Mouse (Mus musculus): ENCODE data around the gene Cubn. TPM values are rescaled to one million over a fixed set of nuclear protein-coding genes. Genes with fewer than 3 reads are reported as not detected.

Cubn gene
- not detected in 2 replicates for total RNA-seq (2015; ENCODE audit: low replicate concordance)
- not detected in 2 replicates for total RNA-seq (2017; ENCODE audit: low replicate concordance)

- ATAC-seq (replicated peaks; ENCODE audit: low FRiP score, poor library complexity, severe bottlenecking) = no peak
Observed at GRCm38 (mm10) chr2:13491734-13492133, at the start of gene Cubn. Gene Cubn (minus strand): TSS chr2:13491813.

DNA sequence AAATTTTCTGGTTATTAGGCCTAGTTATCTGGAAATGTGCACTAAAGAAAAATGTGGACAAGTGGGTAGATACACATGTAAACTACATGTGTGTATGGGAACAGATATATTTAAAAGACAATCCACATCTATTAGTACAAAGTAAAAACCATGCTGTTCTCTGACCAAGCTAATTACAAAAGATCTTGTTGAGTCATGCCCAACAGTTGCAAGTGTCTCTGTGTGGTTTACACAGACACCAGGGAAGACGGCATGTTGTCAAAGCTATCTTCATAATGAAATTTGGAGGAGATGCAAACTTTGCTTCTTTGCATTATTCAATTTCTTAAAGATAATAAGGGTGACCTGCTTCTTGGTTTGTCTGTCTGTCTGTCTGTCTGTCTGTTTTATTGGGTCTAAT, 48.2 kb upstream of the Cubn start:
- no peak for ATAC-seq (replicated peaks; ENCODE audit: low FRiP score, poor library complexity, severe bottlenecking)

- ATAC-seq (replicated peaks; ENCODE audit: low FRiP score, poor library complexity, severe bottlenecking) = no peak
Observed at GRCm38 (mm10) chr2:13538704-13539377, 47.2 kb upstream of the Cubn start.

DNA sequence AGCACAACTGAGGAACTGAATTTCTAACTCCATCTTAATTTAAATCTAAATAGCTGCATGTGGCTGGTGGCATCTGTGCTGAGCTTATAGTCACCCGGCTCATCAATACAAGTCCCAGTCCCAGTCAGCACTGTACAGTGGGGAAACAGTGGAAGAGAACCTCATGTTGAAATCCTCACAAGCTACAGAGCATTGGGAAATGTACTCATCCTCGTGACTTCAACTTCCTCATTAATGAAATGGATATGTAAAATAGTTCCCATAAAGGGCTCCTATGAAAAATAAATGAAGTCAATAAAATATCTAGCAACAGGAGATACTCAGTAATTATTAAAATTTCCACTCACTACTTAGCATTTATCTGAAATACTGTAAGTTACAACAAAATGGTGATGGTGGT, 46.6 kb upstream of the Cubn start:
- ATAC-seq (replicated peaks; ENCODE audit: low FRiP score, poor library complexity, severe bottlenecking) = no peak

DNA sequence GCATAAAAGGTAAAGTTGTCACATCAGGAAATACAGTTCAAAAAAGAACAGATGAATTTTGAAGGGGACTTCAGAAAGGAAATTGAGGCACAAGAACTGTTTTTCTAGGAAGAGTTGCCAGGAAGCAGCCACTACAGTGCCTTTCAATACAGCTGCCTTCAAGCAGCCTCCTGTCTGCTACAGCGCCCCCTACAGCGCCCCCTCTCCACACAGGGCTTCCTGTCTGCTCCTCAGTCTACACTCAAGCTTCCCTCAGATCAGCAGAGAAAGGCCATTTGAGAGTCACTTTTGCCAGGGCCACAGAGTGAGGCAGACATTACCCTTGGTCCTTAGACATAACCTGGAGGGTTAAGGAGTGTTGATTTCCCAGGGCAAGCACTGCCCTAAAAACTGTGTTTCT, 46.1 kb upstream of the Cubn start:
- ATAC-seq (replicated peaks; ENCODE audit: low FRiP score, poor library complexity, severe bottlenecking) = no peak

- ATAC-seq (replicated peaks; ENCODE audit: low FRiP score, poor library complexity, severe bottlenecking) = no peak
Observed at GRCm38 (mm10) chr2:13536747-13537146, 45.1 kb upstream of the Cubn start.

- no peak for ATAC-seq (replicated peaks; ENCODE audit: low FRiP score, poor library complexity, severe bottlenecking)
Observed at GRCm38 (mm10) chr2:13530639-13531038, 39.0 kb upstream of the Cubn start.

GRCm38 (mm10) chr2:13529253-13529933, 37.8 kb upstream of the Cubn start:
- ATAC-seq (replicated peaks; ENCODE audit: low FRiP score, poor library complexity, severe bottlenecking) = no peak

GRCm38 (mm10) chr2:13527531-13527930, 35.9 kb upstream of the Cubn start:
- no peak for ATAC-seq (replicated peaks; ENCODE audit: low FRiP score, poor library complexity, severe bottlenecking)

- ATAC-seq (replicated peaks; ENCODE audit: low FRiP score, poor library complexity, severe bottlenecking) = no peak
Observed at GRCm38 (mm10) chr2:13527125-13527524, 35.5 kb upstream of the Cubn start.

GRCm38 (mm10) chr2:13526205-13526604, 34.6 kb upstream of the Cubn start:
- no peak for ATAC-seq (replicated peaks; ENCODE audit: low FRiP score, poor library complexity, severe bottlenecking)

GRCm38 (mm10) chr2:13523540-13524456, 32.2 kb upstream of the Cubn start:
- ATAC-seq (replicated peaks; ENCODE audit: low FRiP score, poor library complexity, severe bottlenecking) = 0 out of 2 replicates have a peak, but pooled peaks have one; percentile 46

DNA sequence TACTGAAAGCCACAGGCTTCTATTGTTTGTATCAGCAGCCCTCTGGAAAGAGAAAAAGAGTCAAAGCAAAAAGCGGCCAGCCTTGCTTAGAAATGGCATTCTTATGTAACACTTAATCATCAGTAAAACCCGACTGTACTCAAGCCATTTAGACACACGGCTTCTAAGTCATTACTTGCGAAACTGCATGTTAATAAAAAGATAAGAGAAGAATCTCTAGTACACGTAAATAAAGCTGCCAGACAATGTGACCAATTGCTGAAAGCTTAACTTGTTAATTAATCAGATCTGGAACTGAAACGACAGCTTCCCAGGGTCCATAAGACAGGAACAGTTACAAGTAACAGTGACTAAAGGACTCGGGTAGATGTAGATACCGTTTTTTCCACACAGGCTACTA, 30.5 kb upstream of the Cubn start:
- ATAC-seq (replicated peaks; ENCODE audit: low FRiP score, poor library complexity, severe bottlenecking) = no peak

GRCm38 (mm10) chr2:13514949-13515348, 23.3 kb upstream of the Cubn start:
- ATAC-seq (replicated peaks; ENCODE audit: low FRiP score, poor library complexity, severe bottlenecking) = no peak

DNA sequence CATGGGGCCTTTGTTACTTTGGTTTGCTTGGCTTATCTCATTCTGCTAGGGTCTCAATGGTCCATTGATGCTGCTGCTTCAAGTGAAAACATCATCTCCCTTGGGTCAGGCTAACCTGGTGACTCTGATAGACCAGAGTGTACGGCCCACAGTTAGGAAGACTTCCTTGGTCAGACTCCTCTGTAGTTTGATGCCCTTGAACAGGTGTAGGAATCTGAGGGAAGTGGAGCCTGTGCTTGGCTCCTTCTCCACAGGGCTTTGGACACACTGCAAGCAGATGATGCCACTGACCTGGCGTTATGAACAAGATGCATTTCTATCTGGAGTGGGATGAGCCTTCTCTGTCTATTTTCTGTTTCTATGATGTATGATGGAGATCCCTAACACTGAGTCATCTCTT, 11.1 kb upstream of the Cubn start:
- ATAC-seq (replicated peaks; ENCODE audit: low FRiP score, poor library complexity, severe bottlenecking) = no peak

DNA sequence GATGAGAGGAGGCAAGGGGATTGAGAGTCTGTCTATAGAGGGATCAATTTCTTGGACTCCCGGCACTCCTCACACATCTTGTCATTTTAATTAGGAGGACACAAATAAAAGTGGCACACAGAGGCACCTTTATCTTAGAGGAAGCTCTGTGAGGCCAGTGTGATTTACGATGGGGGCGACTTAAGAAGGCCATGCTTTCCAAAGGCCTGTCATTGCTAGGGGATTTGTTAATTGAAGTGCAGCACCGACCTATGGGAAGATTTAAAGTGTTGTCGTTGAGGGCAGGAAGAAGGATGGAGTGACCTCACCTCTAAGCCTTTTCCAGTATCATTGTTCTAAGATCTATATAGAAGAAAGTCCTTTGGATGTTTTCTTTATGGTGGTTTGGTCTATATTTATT, 9.9 kb upstream of the Cubn start:
- no peak for ATAC-seq (replicated peaks; ENCODE audit: low FRiP score, poor library complexity, severe bottlenecking)

GRCm38 (mm10) chr2:13500298-13500999, 8.8 kb upstream of the Cubn start:
- no peak for ATAC-seq (replicated peaks; ENCODE audit: low FRiP score, poor library complexity, severe bottlenecking)

DNA sequence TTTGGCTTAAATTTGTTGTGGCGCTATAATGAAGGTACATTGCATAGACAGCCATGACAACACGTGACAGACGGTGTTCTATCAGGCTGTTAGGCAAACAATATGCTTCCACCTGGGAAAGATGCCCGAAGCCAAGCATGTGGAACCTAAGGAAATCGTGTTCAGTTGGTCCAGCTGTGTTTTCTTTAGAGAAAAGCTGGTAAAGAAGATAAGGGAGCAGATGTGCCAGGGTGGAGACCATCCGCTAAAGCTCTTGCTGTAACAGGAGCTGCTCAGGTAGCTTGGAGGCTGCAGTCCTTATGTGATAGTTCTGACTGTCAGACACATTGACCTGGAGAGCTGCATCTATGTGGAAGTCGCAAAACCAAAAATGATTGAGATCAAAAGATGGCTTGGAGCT, 7.6 kb upstream of the Cubn start:
- no peak for ATAC-seq (replicated peaks; ENCODE audit: low FRiP score, poor library complexity, severe bottlenecking)

DNA sequence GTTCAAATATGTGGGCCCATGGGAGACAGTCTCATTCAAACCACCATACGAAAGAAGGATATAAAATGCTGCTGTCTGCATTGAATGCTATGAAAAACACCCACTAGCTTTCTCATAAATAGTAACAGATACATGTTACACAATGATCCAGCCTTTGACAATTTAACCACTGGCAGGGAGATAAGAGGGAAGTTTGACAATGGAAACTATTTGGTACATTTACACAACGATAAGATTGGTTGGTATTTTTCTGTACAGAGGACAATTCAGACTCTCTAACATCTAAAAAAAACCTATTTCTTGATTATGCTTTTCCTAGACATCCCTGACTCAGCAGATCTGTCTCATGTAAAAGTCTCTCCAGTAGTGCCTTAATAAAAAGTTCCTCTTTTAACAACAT, 4.5 kb upstream of the Cubn start:
- no peak for ATAC-seq (replicated peaks; ENCODE audit: low FRiP score, poor library complexity, severe bottlenecking)

GRCm38 (mm10) chr2:13492927-13493326, 1.3 kb upstream of the Cubn start:
- no peak for ATAC-seq (replicated peaks; ENCODE audit: low FRiP score, poor library complexity, severe bottlenecking)

All from erythroblast, adult 5-6 weeks (primary cell).